Mouse (Mus musculus) midbrain, embryonic 15.5 days (tissue): Measurements from ENCODE around the gene Castor2. TPM values are rescaled to one million over a fixed set of nuclear protein-coding genes. Genes with fewer than 3 reads are reported as not detected.
A peak's percentile ranks its signal among the peaks of the same experiment; 100 is the strongest.

Experiments
- ATAC-seq: fragments of 200-750 bp; cut with Nextera tagmentation; replicated peaks from 2 replicates; pipeline ENCODE4 v1.8.0; 2017; ENCODE audit warnings: moderate TSS enrichment
- H3K27ac ChIP-seq: fragments of 300-500 bp; sonication (generic); 2 replicates; pipeline ENCODE4 v1.5.1; 2015; ENCODE audit warnings: mild to moderate bottlenecking, inconsistent platforms
- H3K27me3 ChIP-seq: fragments of 300-500 bp; sonication (generic); replicated peaks from 2 replicates; pipeline ENCODE4 v1.6.1; 2015; ENCODE audit warnings: inconsistent platforms
- H3K36me3 ChIP-seq: fragments of 300-500 bp; sonication (generic); replicated peaks from 2 replicates; pipeline ENCODE4 v1.6.1; 2015; ENCODE audit warnings: inconsistent platforms
- H3K4me1 ChIP-seq: fragments of 300-500 bp; sonication (generic); 2 replicates; pipeline ENCODE4 v1.6.1; 2015; ENCODE audit warnings: inconsistent platforms
- H3K4me2 ChIP-seq: fragments of 300-500 bp; sonication (generic); 2 replicates; pipeline ENCODE4 v1.6.1; 2015; ENCODE audit warnings: inconsistent platforms, mild to moderate bottlenecking, moderate library complexity
- H3K4me3 ChIP-seq: fragments of 300-500 bp; sonication (generic); 2 replicates; pipeline ENCODE4 v1.5.1; 2015; ENCODE audit warnings: mild to moderate bottlenecking, inconsistent platforms
- H3K9ac ChIP-seq: fragments of 300-500 bp; sonication (generic); 2 replicates; pipeline ENCODE4 v1.6.1; 2015; ENCODE audit warnings: mild to moderate bottlenecking, inconsistent platforms
- H3K9me3 ChIP-seq: fragments of 300-500 bp; sonication (generic); 2 replicates; pipeline ENCODE4 v1.6.1; 2016; ENCODE audit warnings: inconsistent platforms
- WGBS: fragments of 180-500 bp; shearing (Covaris S2); methylation state at CpG from one replicate; pipeline ENCODE4 v1.1.7; 2015; ENCODE audit warnings: mixed read lengths; 5-methylcytosine and 5-hydroxymethylcytosine counted together
- polyA plus RNA-seq: library from polyadenylated mRNA; unstranded; fragments of >200 nt; fragmentation: Nextera tagmentation; extraction: Ambion mirVana; gene quantifications from 2 replicates; pipeline ENCODE4 v1.2.1, GENCODE M21; 2015

The Castor2 gene
- polyA plus RNA-seq, 1 experiment from 2014 or later = 33.1 TPM

GRCm38 (mm10) chr5:134080685-134081548, 18.6 kb upstream of the Castor2 start:
- no peak overlapping the region for H3K9ac ChIP-seq
- H3K4me2 ChIP-seq = no peak overlapping the region
- H3K9me3 ChIP-seq = no peaks in the 10 kb centered on the region
- H3K4me3 ChIP-seq = no peak overlapping the region
- no peaks in the 10 kb centered on the region; the same call in 1 of the 2 replicates for H3K4me1 ChIP-seq
- no peak overlapping the region for H3K27ac ChIP-seq
- no peak for ATAC-seq
- WGBS = 48% methylated on average over 18 of the region's 18 CpGs
- H3K36me3 ChIP-seq = no peaks in the 10 kb centered on the region
- H3K27me3 ChIP-seq = no peaks in the 10 kb centered on the region

GRCm38 (mm10) chr5:134085227-134085626, 14.3 kb upstream of the Castor2 start:
- Histone ChIP-seq H3K9me3 (no peaks in the 10 kb centered on the region), H3K27ac (no peak overlapping the region), H3K4me3 (no peak overlapping the region), H3K4me2 (no peak overlapping the region), H3K27me3 (no peaks in the 10 kb centered on the region), H3K36me3 (no peaks in the 10 kb centered on the region), H3K4me1 (no peaks in the 10 kb centered on the region; the same call in 1 of the 2 replicates), H3K9ac (no peak overlapping the region)
- ATAC-seq = no peak
- 78% methylated on average over 4 of the region's 4 CpGs for WGBS

GRCm38 (mm10) chr5:134085887-134086639, 13.4 kb upstream of the Castor2 start:
- H3K9ac ChIP-seq = no peak overlapping the region
- H3K4me1 ChIP-seq = no peaks in the 10 kb centered on the region
- no peaks in the 10 kb centered on the region for H3K9me3 ChIP-seq
- 84% methylated on average over 3 of the region's 3 CpGs for WGBS
- H3K27me3 ChIP-seq = no peaks in the 10 kb centered on the region
- no peak overlapping the region for H3K4me2 ChIP-seq
- H3K36me3 ChIP-seq = no peaks in the 10 kb centered on the region
- no peak overlapping the region for H3K27ac ChIP-seq
- ATAC-seq = no peak
- H3K4me3 ChIP-seq = no peak overlapping the region

- 85% methylated on average over 5 of the region's 5 CpGs for WGBS
- Histone ChIP-seq H3K4me1 (no peaks in the 10 kb centered on the region), H3K27ac (no peak overlapping the region), H3K9ac (no peak overlapping the region), H3K4me2 (no peak overlapping the region), H3K9me3 (no peaks in the 10 kb centered on the region), H3K4me3 (no peak overlapping the region), H3K27me3 (no peaks in the 10 kb centered on the region), H3K36me3 (no peaks in the 10 kb centered on the region)
- ATAC-seq = no peak
Observed at GRCm38 (mm10) chr5:134087211-134087610, 12.3 kb upstream of the Castor2 start.

- 78% methylated on average over 2 of the region's 2 CpGs for WGBS
- Histone ChIP-seq H3K4me3 (no peak overlapping the region), H3K36me3 (no peaks in the 10 kb centered on the region), H3K27me3 (no peaks in the 10 kb centered on the region), H3K27ac (no peak overlapping the region), H3K4me1 (peaks cover 9% of the 10 kb centered on the region), H3K4me2 (no peak overlapping the region), H3K9ac (no peak overlapping the region), H3K9me3 (no peaks in the 10 kb centered on the region)
- ATAC-seq = no peak
Observed at GRCm38 (mm10) chr5:134095766-134096165, 3.7 kb upstream of the Castor2 start.

- H3K36me3 ChIP-seq = no peaks in the 10 kb centered on the region
- WGBS = 41% methylated on average over 13 of the region's 13 CpGs
- H3K27me3 ChIP-seq = no peaks in the 10 kb centered on the region
- H3K9me3 ChIP-seq = no peaks in the 10 kb centered on the region
- H3K27ac ChIP-seq = peak overlapping the region; percentile 93
- H3K4me3 ChIP-seq = peak overlapping the region; percentile 95
- ATAC-seq = no peak
- H3K4me2 ChIP-seq = peak overlapping the region; percentile 83
- H3K9ac ChIP-seq = peak overlapping the region; percentile 91
- peaks cover 33% of the 10 kb centered on the region for H3K4me1 ChIP-seq
Observed at GRCm38 (mm10) chr5:134098341-134098902, 1.1 kb upstream of the Castor2 start.

- peak; percentile 65 for ATAC-seq
- peak overlapping the region; percentile 91 for H3K9ac ChIP-seq
- H3K4me3 ChIP-seq = peak overlapping the region; percentile 95
- H3K36me3 ChIP-seq = no peaks in the 10 kb centered on the region
- peak overlapping the region; percentile 93 for H3K27ac ChIP-seq
- no peaks in the 10 kb centered on the region for H3K9me3 ChIP-seq
- H3K4me2 ChIP-seq = peak overlapping the region; percentile 83
- H3K4me1 ChIP-seq = peaks cover 34% of the 10 kb centered on the region
- H3K27me3 ChIP-seq = no peaks in the 10 kb centered on the region
- 0% methylated on average over 17 of the region's 17 CpGs for WGBS
Observed at GRCm38 (mm10) chr5:134098976-134099375, 535 bp upstream of the Castor2 start.

- Histone ChIP-seq H3K4me3 (peak overlapping the region; percentile 95), H3K27me3 (no peaks in the 10 kb centered on the region), H3K36me3 (no peaks in the 10 kb centered on the region), H3K4me1 (peaks cover 34% of the 10 kb centered on the region), H3K9ac (peak overlapping the region; percentile 91), H3K27ac (peak overlapping the region; percentile 93), H3K9me3 (no peaks in the 10 kb centered on the region), H3K4me2 (peak overlapping the region; percentile 83)
- WGBS = 3% methylated on average over 14 of the region's 17 CpGs
- peak; percentile 38 for ATAC-seq
Observed at GRCm38 (mm10) chr5:134100232-134100771, 791 bp downstream of the Castor2 start.

GRCm38 (mm10) chr5:134101322-134101721, 1.8 kb downstream of the Castor2 start:
- Histone ChIP-seq H3K4me1 (peaks cover 34% of the 10 kb centered on the region), H3K9me3 (no peaks in the 10 kb centered on the region), H3K27ac (no peak overlapping the region), H3K4me3 (peak overlapping the region; percentile 95), H3K27me3 (no peaks in the 10 kb centered on the region), H3K4me2 (peak overlapping the region; percentile 83), H3K9ac (peak overlapping the region; percentile 16; the same call in 1 of the 2 replicates), H3K36me3 (no peaks in the 10 kb centered on the region; the same call in 1 of the 2 replicates)
- no peak for ATAC-seq
- 51% methylated on average over 5 of the region's 5 CpGs for WGBS

- Histone ChIP-seq H3K9me3 (no peaks in the 10 kb centered on the region), H3K27me3 (no peaks in the 10 kb centered on the region), H3K36me3 (no peaks in the 10 kb centered on the region; the same call in 1 of the 2 replicates), H3K4me2 (peak overlapping the region; percentile 83), H3K27ac (no peak overlapping the region), H3K4me1 (peaks cover 34% of the 10 kb centered on the region), H3K9ac (peak overlapping the region; percentile 16; the same call in 1 of the 2 replicates), H3K4me3 (peak overlapping the region; percentile 95)
- WGBS = 44% methylated on average over 5 of the region's 5 CpGs
- ATAC-seq = no peak
Observed at GRCm38 (mm10) chr5:134101883-134102282, 2.4 kb downstream of the Castor2 start.

- Histone ChIP-seq H3K9ac (no peak overlapping the region), H3K4me1 (peaks cover 34% of the 10 kb centered on the region), H3K4me3 (no peak overlapping the region), H3K27ac (no peak overlapping the region), H3K36me3 (no peaks in the 10 kb centered on the region; the same call in 1 of the 2 replicates), H3K4me2 (peak overlapping the region; percentile 83), H3K9me3 (no peaks in the 10 kb centered on the region), H3K27me3 (no peaks in the 10 kb centered on the region)
- ATAC-seq = no peak
- 80% methylated on average over 6 of the region's 6 CpGs for WGBS
Observed at GRCm38 (mm10) chr5:134102720-134103119, 3.2 kb downstream of the Castor2 start.

- 94% methylated on average over 8 of the region's 8 CpGs for WGBS
Observed at GRCm38 (mm10) chr5:134105829-134106228, 6.3 kb downstream of the Castor2 start.

More at GRCm38 (mm10) chr5:134105829-134106228, 6.3 kb downstream of the Castor2 start:
- Histone ChIP-seq H3K27me3 (no peaks in the 10 kb centered on the region), H3K9me3 (no peaks in the 10 kb centered on the region), H3K4me1 (peaks cover 24% of the 10 kb centered on the region), H3K4me2 (no peak overlapping the region), H3K27ac (no peak overlapping the region), H3K9ac (no peak overlapping the region), H3K36me3 (peaks cover 6% of the 10 kb centered on the region), H3K4me3 (no peak overlapping the region)
- no peak for ATAC-seq
